Mouse (Mus musculus) ES-Bruce4 (cell line): ENCODE data around the gene Hbs1l.

Experiments used
- CTCF ChIP-seq: IDR thresholded peaks from one replicate; pipeline ENCODE4 v1.8.1; 2011; ENCODE audit warnings: low read depth, low read length
- EP300 ChIP-seq: IDR thresholded peaks from 2 replicates; pipeline ENCODE4 v1.6.1; 2011; ENCODE audit warnings: low read depth, low read length; ENCODE audit not compliant: insufficient read depth
- POLR2A ChIP-seq: IDR thresholded peaks from one replicate; pipeline ENCODE4 v1.8.1; 2011; ENCODE audit warnings: low read length; ENCODE audit not compliant: insufficient read depth

DNA sequence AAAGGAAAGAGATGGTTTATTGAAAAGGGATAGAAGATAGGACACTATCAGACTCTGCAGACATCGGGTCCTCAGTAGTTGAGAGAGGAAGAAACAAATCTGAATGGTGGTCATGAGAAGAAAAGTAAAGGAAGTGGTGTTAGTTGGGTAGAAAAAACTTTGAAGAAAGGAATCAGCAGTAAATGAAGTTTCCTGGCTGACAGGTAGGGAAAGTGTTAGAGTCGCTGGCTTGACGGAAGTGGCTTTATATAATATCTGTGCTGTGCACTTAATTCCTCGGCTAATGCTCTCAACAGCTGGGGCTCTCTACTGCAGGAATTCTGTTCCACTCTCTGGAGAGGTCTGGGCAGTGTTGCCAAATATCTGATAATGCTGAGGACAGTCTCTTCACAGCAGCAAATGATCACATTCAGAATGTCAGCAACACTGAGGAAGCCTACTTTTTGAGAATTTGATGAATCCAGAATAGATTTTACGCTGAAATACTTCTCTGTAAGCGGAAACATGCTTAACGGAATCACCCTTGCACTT, 31.9 kb downstream of the Hbs1l start:
- no peak for TF ChIP-seq EP300
- no peak for TF ChIP-seq CTCF
- no peak for TF ChIP-seq POLR2A
